Mouse (Mus musculus): ENCODE measurements around the gene Cep164.
"Not testable (repeated sequence)": the region's sequence is repeated elsewhere in the genome, so short reads cannot be mapped to it uniquely, and the experiment has no call there.

Cep164 gene

DNA sequence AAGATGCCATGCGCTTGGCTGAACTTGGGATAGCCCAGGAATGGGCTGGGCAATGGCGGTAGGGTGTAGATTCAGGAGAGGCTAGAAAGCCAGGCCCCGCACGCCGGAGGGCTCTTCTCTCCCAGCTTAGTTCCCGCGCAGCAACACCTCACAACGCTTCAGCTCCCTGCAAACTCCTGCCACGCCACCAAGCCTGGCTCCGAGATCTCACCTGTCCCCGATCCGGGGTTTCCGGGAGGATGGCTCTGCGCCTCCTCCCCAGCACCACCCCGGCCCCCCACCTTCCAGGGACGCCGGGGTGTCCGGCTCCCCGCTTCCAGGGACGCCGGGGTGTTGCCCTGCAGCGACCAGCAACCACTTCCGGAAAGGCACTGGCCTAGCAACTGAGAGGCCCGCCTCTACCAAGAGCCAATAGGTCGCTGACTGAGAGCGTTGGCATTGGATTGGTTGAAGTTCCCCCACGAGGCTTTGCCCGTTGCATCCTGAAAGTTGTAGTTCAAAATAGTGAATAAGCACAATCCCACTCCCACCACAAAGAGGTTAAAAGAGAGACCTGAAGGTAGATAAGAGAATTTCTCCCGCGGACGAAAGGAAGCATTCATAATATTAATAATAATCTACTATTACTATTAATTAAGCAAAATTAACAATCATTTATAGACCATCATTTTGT is at the start of gene Cep164:
TSS of gene Cep164 (minus strand) at position 401 of the 673 bp plus-strand sequence.
- ATAC-seq (ENCODE audit: low TSS enrichment) = peak; percentile 98

DNA sequence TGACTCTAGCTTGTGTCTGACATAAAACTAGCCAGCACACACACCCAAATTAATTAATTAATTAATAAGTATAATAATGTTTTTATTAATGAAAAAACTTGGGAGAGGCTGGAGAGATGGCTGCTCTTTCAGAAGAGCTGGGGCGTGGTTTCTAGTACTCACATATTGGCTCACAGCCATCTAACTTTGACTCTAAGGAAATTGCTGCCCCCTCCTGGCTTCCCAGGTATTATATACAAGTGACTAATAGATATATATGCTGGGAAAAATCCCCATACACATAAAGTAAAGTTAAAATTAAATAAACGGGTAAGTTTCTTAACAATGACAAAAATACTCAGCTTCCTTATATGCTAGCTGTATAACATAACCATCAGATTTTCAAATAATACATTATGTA is 49.4 kb upstream of the Cep164 start:
- ATAC-seq (ENCODE audit: low TSS enrichment) = no peak

DNA sequence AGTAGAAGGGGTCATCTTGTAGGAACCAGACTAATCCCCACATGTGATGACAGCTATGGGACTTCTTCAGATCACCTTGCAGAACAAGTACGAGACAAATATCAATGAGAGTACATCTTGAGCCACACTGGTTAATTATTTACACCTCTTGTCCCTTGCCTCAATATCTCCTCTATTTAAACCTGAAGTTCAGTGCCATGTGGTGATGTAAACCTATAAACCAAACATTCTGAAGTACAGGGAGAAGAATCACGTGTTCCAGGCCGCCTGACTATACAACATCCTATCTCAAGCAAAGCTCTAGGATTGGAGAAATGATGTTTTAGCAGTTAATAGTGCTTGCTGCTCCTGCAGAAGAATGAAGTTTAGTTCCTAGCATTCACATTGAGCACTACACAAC is 41.8 kb upstream of the Cep164 start:
- no peak for ATAC-seq (ENCODE audit: low TSS enrichment)

DNA sequence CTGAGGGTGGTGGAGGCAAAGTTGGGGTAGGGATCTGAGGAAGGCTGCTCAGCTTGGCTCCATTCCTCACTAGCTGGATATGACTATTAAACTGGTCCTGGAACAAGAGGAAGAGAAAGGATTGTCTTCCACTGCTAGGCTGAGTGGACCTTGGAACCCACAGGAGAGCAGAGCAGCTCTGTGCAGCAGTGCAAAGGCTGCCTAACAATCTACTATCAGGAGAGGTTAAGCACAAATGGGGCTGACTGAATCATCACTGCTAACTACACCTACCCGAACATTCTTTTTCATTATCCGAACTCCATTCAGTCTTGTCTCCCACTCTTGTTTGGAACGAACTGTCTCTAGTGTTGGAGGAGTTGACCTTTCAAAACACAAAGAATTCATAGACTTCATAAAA is 40.7 kb upstream of the Cep164 start:
- ATAC-seq (ENCODE audit: low TSS enrichment) = no peak

DNA sequence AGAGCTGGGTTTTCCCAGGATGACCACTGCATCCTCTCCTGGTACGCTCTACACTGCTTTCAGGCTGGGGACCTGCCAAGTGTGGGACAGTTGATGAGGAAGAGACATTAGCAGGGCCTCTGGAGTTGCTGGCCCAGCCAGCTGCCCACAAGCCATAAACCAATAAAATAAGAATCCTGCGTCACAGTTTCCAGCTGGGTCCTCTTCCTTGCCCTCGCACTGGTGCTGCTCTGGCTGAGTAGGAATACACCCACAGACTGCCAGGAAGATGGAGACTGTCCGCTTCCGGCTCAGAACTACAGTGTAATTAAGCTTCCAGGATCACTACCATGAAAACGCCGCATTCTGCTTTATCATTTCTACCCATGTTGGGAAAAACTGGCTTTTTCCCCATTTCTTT is 33.3 kb upstream of the Cep164 start:
- ATAC-seq (ENCODE audit: low TSS enrichment) = peak; percentile 51; the same call in 1 of the 2 replicates

DNA sequence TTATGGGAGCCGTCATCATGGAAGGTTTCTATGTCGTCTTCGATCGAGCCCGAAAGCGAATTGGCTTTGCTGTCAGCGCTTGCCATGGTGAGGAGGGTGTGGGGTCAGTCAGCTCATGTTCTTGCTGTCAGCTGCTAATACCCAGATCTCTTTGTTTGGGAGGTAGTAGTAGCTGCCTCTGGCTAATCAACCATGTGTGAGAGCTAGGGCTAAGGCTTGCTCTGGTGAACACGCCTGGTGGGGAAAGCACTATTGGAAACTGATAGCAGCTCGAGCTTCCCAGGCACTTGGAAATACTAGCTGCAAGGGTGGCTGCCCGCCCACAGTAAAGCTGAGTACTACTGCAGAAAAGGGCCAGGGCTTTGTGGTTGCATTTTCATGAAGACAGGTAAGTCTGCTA is 30.9 kb upstream of the Cep164 start:
- ATAC-seq (ENCODE audit: low TSS enrichment) = no peak

DNA sequence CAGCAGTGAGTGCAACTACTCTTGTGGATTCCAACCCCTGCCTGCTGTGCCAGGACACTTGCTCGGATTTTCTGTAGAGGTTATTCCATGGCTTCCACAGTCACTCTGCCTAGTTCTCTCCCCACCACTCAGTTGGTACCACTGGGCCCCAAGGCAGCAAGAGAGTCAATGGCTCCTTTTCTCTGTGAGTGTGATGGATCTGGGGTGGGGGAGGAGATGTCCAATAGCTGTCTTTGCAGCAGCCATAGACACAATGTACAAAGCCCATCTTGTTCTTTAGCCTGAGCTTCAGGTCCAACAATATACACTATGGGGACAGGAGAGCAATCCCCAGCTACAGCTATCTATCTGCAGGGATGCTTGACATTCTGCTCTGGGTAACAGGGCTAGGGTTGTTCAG is 25.6 kb upstream of the Cep164 start:
- ATAC-seq (ENCODE audit: low TSS enrichment) = no peak

DNA sequence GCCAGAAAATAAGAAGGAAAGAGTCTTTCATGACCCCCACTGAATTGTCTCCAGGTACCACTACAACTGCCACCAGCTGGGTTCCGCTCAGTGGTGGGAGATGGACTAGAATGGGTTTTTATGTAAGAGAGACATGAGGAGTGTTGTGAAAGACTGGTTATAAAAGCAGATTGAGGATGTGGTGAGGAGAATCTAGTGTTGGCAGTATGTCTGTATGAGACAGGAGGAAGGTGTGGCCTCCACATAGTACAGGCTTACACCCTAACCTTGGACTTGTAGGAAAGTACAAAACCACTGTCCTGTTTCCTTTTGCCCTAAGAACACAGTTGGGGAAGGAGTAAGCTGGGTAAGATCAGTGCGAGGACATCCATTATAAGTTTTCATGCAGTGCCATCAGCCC is 25.2 kb upstream of the Cep164 start:
- no peak for ATAC-seq (ENCODE audit: low TSS enrichment)

DNA sequence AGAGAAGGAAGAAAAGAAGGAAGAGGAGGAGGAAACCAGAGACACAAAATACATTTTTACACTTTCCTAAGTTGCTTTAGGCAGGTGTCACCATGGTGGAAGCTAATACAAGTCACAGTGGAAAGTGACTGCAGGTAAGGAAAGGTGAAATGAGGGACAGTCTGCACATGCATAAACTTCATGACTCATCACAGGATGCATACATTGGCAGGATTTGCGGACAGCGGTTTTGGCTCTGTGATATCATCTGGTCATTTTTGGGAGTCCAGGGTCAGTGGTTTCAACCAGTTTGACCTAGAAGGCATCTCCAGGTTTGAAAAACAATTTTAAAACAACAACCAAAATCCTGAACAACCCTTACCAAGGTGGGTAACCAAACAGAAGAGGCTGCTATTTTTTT is 23.3 kb upstream of the Cep164 start:
- ATAC-seq (ENCODE audit: low TSS enrichment) = no peak

DNA sequence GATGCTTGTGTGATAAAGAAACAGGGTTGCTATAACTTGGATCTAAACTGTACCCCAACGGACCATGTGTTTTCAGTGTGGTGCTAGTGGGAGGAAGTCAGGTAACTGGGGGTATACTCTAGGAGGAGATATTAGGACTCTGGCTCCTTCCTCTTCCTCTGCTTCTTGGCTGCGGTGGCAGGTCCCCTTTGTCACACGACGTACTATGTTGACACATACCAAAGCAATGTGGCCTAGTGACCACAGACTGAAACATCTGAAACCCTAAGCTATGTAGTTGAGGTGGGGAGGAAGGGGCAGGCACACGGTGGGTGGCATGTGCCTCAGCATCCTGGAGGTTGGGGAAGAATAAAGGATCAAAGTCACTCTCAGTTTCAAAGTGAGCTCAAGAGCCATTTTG is 22.8 kb upstream of the Cep164 start:
- no peak for ATAC-seq (ENCODE audit: low TSS enrichment)

DNA sequence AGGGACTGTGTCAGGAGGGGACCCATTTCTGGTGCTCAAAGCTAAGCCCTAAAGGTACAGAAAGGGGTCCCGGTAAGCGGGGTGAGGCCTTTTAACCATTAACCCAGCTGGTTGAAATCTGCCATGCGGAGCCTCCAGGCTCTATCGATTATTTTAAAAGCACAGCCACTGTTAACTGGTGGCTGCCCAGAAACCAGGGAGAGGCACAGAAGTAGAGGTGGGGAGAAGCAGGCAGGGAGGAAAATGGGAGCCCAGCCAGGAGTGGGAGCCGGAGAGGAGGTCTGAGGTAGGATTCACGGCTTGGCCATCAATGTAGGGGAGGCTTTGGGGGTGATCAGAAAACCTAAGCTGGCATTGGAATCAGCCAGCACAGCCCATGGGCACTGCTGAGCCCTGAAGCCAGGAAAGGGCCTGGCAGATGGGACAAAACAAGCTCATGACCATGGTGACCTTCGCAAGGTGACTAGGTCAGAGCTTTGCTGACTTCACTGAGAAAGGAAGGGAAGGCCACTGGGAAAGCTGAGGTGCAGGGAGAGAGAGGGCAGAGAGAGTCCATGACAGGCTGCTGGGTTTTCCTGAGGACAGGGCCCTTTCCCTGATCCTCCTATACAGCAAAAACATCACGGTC is 22.2 kb upstream of the Cep164 start:
- no peak for ATAC-seq (ENCODE audit: low TSS enrichment)

DNA sequence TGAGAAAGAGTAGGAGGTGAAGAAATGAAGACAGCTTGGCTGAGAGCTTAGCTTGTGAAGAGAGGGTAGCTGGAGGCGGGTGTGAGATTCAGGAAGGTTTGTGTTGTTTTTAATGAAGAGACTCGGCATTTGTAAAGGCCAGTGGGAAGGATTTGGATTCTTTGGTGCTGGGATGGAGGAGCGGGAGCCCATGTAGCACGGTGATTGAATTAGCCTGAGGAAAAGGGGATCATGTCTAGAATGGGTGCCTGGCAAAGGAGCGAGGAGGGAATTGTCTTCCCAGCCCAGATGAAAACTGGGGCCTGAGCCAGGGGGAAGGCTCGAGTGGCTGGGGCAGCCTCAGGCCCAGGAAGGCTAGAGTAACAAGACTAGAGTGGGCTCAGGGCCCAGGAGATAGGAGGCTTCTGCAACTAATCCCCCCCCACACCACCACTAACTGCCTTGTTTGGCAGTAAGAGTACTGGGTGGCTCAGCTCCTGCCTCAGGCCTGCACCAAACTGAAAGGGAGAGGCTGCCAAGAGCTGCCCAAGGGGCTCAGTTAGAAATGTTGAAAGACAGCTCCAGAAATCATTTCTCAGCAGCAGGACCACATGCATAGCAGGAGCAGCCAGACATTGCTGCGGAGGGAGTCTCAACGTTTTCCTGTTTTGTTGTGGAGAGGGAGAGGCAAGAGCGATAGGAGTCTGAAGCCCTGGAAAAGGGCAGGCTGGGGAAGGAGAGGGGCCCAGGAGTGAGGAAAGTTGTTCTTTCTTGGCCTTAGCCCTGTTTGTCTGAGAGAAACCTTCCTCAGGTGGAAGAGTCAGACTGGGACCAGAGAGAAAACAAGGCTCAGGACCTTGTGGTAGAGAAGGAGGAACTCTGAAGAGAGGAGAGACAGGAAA is 21.3 kb upstream of the Cep164 start:
- ATAC-seq (ENCODE audit: low TSS enrichment) = peak; percentile 74

DNA sequence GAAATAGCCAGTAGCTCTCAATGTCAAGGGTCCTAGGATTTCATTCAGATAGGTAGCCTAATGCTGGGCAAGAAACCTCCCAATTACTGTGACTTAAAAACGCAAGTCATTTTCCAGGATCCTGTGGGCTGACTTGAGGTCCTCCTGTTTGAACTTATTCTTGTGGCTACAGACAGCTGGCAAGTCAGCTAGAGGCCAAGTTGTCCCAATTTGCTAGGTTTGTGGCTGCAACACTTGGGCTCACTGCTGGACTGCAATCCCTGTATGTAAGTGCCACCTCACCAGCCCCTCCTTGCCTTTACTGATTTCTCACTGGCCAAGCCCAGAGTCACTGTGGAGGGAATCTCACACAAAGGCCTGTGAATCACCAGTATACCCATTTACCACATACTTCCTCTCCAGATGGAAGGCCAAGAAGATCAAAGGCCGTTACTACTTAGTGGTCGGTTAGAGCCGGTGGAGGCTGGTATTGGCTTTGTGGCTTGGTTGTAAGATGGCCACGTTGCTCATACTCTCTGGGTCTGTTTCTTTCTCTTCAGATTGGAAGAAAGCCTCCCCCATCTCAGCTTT is 18.5 kb upstream of the Cep164 start:
- ATAC-seq (ENCODE audit: low TSS enrichment) = no peak

DNA sequence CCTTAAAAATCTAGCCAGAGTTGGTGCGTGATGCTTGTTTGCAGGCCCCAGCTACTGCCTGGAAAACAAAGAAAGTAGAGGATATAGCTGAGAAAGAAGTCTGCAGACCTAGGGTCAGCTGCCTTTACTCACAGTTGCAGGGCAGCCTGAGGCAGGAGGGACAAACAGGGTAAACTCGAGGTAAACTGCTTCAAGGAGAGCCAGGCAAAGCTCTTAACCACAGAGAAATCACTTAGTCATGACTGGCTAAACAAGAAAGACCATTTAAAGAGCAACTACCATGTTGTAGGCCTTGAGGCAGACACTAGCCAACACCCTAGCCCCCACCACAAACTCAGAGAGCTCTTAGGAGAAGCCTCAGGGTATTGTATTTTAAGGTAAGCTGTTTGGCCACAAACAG is 17.7 kb upstream of the Cep164 start:
- not testable (repeated sequence) for ATAC-seq (ENCODE audit: low TSS enrichment)

DNA sequence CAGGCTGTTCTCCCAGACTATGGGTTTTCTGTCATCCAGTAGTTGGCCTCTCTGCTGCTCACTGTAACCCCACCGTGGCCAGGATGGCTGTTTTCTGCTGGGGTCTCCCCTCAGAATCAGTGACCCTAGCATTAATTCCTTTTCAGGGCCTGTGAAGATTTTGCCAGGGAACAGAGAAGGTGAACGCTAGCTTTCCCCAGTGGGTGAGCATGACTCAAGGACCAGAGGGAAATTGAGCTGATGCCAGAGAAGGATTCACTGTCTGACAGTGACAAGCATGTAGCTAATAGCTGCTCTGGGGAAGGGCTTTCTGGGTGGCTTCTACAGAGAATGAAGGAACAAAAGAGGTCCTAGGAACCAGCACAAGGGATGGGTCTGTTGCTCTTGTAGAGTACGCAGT is 17.1 kb upstream of the Cep164 start:
- no peak for ATAC-seq (ENCODE audit: low TSS enrichment)

DNA sequence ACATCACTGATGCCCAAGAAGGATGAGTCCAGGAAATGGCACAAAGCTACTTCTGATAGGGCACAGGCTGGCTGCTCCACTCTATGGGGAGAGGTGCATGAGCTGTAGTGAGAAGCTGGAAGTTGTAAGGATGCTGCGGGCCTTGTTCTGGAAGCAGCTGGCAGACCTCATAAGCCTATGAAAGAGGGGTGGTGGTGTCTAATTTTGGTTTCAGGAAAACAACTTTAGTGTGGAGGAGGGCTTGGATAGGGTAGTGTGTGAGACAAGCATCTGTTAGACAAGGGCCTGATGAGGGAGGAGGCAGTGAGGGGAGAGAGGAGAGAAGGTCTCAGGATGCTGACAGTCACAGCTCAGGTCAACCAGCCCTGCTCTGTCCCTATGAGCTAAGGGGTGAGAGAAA is 15.3 kb upstream of the Cep164 start:
- ATAC-seq (ENCODE audit: low TSS enrichment) = peak; percentile 38

DNA sequence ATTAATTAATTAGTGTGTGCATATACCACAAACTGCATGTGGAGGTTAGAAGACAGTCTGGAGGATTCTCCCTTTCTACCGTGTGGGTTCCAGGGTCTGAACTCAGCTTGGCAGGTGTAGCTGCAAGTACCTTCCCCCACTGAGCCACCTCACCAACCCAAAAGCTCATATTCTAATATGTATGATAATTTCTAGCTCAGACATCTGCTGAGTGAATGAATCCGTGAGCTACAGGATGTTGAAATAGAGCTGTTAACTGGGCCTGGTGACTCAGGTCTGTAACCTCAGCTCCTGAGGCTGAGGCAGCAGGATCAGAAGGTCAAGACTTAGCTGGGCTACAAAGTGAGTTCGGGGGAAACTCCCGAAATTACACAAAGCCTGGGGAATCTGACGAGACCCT is 14.5 kb upstream of the Cep164 start:
- no peak for ATAC-seq (ENCODE audit: low TSS enrichment)

DNA sequence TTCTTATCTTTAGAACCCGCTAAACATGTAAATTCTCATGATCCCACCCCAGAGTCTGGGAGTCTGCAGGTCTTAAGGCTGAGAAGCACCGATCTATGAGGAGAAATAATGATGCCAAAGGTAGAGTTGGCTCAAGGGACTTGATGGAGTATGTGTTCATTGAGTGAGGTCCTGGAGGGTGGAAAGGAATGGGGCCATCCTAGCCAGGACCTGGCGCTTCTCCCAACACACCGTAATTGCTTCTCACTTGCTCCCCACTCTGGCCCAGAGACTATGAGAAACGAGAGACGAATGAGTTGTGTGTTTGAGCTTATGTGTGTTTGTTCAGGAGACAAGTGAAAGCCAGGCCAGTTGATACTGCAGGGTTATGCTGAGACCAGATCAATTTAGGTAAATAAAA is 13.0 kb upstream of the Cep164 start:
- no peak for ATAC-seq (ENCODE audit: low TSS enrichment)

DNA sequence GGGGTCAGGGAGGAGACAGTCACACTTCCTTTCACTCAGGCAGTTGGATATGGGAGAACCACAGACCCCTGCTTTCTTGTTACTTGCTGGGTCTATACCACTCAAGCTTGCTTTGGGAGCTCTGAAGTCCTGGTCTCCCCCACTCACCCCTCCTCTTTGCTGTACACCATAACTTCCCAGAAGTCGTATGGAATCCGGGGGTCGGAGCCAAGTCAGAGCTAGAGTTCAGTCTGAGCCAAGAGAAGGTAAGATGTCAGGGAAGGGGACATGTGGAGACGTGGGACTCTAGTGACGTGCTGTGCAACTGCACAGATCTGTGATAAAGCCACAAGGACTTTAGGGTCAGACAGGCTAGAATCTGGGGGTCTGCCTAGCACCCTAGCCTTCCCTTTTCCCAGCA is 11.8 kb upstream of the Cep164 start:
- no peak for ATAC-seq (ENCODE audit: low TSS enrichment)

DNA sequence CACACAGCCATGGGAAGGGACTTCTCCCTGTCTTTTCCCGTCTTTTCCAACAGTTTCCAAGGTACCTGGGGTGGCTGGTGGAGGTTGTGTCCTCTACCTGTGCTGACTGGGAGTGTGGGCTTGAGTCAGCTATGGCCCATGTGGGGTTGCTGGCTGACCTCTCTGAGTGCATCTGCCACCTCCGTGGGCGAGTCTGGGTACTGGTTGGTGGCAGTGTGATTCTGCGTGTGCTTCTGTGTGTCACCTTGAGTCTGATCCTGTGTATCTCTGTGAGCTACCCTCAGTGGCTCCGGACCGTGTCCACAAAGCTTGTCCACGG is 11.4 kb upstream of the Cep164 start:
- ATAC-seq (ENCODE audit: low TSS enrichment) = no peak

DNA sequence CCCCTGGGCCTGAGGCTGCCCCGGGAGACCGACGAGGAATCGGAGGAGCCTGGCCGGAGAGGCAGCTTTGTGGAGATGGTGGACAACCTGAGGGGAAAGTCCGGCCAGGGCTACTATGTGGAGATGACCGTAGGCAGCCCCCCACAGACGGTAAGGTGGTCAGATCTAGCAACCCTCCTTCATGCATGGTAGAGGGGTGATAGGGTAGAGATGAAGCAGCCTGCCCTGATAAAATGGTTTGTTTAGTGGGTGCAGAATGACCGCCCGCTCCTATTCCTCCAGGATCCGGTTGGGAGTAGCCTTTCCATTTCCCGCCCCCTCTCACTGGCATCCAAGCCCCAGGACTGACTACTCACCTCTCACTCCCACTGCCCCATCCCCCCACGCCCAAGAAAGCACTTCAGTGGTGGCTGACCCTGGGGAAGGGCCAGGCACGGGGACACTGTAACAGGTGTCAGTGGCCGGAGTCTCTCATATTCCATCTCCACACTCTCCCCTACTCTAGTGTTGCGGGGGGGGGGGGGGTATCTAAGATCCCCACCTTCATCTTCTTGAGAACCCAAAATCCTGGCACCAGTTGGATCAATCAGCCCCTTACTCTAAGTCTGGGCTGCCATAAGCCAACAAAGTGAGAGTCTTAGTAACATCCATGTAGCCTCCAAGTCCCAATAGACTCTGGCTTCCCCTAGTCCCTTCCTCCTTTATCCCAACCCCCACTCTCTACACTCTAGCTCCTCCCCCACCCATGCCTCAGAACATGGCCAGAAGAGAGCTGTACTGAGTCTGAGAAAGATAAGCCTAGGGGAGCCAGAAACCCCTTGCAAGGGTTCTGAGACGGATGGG is 10.9 kb upstream of the Cep164 start:
- peak; percentile 18 for ATAC-seq (ENCODE audit: low TSS enrichment)
